Comparison of ENCODE assay signal across 25 mouse cellular contexts in the genomic region with DNA sequence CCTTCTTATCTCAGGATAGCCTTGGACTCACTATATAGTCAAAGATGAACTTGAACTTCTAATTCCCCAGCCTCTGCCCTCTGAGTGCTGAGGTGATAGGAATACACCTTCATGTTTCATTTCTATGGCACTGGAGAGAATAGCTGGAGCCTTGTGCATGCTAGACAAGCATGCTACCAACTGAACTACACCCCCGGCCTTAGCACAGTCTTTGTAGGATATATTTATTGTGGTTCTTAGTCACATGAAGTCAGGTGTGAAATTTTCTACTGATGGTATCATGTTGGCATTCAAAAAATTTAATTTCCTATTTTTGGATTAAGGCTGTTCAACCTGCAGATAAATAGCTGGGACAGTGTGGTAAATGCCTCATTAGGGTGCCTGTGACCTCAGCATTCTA. TPM values are rescaled to one million over a fixed set of nuclear protein-coding genes. Genes with fewer than 3 reads are reported as not detected.
DNase-seq lines count a peak whose midpoint lies in the region; ATAC-seq and TF ChIP-seq lines count a peak whose summit lies in the region.
"Had no signal": no experiment of that assay in that cellular context is flagged by ENCODE, and none has a peak within 500 bp of the region (broad histone marks: within the 10 kb centered on the region; RNA-seq: fewer than 3 reads in every experiment).

No protein-coding gene starts in this region.

- H3K27ac ChIP-seq in midbrain, embryonic 11.5 days (ENCODE audit: low read depth, low read length) = no peak overlapping the region
- H3K27ac ChIP-seq in midbrain, embryonic 16.5 days (ENCODE audit: low read length) = no peak overlapping the region

- 88% methylated on average over 1 of the region's 1 CpGs for WGBS in midbrain, embryonic 11.5 days
- WGBS in midbrain, embryonic 16.5 days = 90% methylated on average over 1 of the region's 1 CpGs

- H3K36me3 ChIP-seq in midbrain, embryonic 11.5 days (ENCODE audit: control insufficient read depth, insufficient read depth, low read length) = no peaks in the 10 kb centered on the region
- H3K36me3 ChIP-seq in midbrain, embryonic 16.5 days (ENCODE audit: control insufficient read depth, insufficient read depth, low read length) = no peaks in the 10 kb centered on the region
- H3K36me3 ChIP-seq: G1E had no signal

- no peak for ATAC-seq in midbrain, embryonic 11.5 days (ENCODE audit: low FRiP score)
- no peak for ATAC-seq in midbrain, embryonic 16.5 days
- peak; percentile 91 for ATAC-seq in Patski
- ATAC-seq: activated CD4-positive, CD25-positive, alpha-beta regulatory T cell, adult 4 months; CD4-positive, CD25-positive, alpha-beta regulatory T cell, adult 4 months had no signal

- H3K27me3 ChIP-seq in midbrain, embryonic 11.5 days (ENCODE audit: control insufficient read depth, insufficient read depth, low read length) = no peaks in the 10 kb centered on the region
- H3K27me3 ChIP-seq in midbrain, embryonic 16.5 days (ENCODE audit: control insufficient read depth, insufficient read depth, low read depth, low read length) = peaks cover 2% of the 10 kb centered on the region; the same call in 1 of the 2 replicates
- no peaks in the 10 kb centered on the region for H3K27me3 ChIP-seq in Patski
- H3K27me3 ChIP-seq: CH12.LX had no signal

- H3K4me1 ChIP-seq in midbrain, embryonic 11.5 days (ENCODE audit: control insufficient read depth, insufficient read depth, low read length) = no peaks in the 10 kb centered on the region
- H3K4me1 ChIP-seq in midbrain, embryonic 16.5 days (ENCODE audit: control insufficient read depth, insufficient read depth, low read length) = no peaks in the 10 kb centered on the region

- CTCF ChIA-PET in Patski (lab: Charles Lee) = no interaction called here

- POLR2A ChIA-PET in Patski (lab: Charles Lee) = no interaction called here

- peak; percentile 44 for DNase-seq in midbrain, embryonic 11.5 days (ENCODE audit: low spot score, missing footprints)
- DNase-seq in Muller cell, postnatal 12 days (ENCODE audit: inconsistent ontology term) = peak; percentile 36
- DNase-seq in Patski (ENCODE audit: low read depth, low spot score) = peak; percentile 37
- DNase-seq in kidney, postnatal 36 days = no peak
- no peak for DNase-seq in left cerebral cortex, postnatal 14 days (ENCODE audit: low spot score in 2 of 2)
- DNase-seq: adrenal gland, adult 2 months; adrenal gland, adult 8-10 months; adrenal gland, postnatal 10 days; adrenal gland, postnatal 14 days; adrenal gland, postnatal 25 days; adrenal gland, postnatal 36 days; B cell, adult 2 months; cerebellum, adult 11 months; cerebellum, adult 11-12 months; cerebellum, adult 18-20 months; cerebellum, adult 2 months; cerebellum, adult 8-10 months had no signal

- H3K9me3 ChIP-seq in midbrain, embryonic 11.5 days (ENCODE audit: control insufficient read depth, low read length) = no peaks in the 10 kb centered on the region
- H3K9me3 ChIP-seq in midbrain, embryonic 16.5 days (replicated peaks; ENCODE audit: control insufficient read depth, low read length, poor library complexity, severe bottlenecking) = no peaks in the 10 kb centered on the region

- no peak for TF ChIP-seq CTCF in Patski (IDR thresholded peaks at IDR 0.05)

- no peak overlapping the region for H3K4me3 ChIP-seq in midbrain, embryonic 11.5 days (ENCODE audit: low read depth, low read length)
- no peak overlapping the region for H3K4me3 ChIP-seq in midbrain, embryonic 16.5 days (ENCODE audit: low read depth, low read length)

- no peak overlapping the region for H3K4me2 ChIP-seq in midbrain, embryonic 11.5 days
- no peak overlapping the region for H3K4me2 ChIP-seq in midbrain, embryonic 16.5 days (ENCODE audit: low read length)

- in situ Hi-C loops in Patski (cut with MboI; ENCODE audit: low pct_unique_long_range_greater_than_20kb) = no loop called here

- H3K9ac ChIP-seq in midbrain, embryonic 11.5 days (ENCODE audit: low read length) = no peak overlapping the region
- H3K9ac ChIP-seq in midbrain, embryonic 16.5 days (ENCODE audit: low read depth, low read length) = no peak overlapping the region

- intact Hi-C loops in left cerebral cortex, postnatal 14 days (cut with DNase I) = no loop called here

RNA-seq across cellular contexts. Expression of a gene that starts 33.0 kb away (rescaled TPM):
- 0.10 and 0.15 TPM in 2 replicates for polyA plus RNA-seq in midbrain, embryonic 11.5 days (2014; fragmentation: Nextera tagmentation; extraction: Ambion mirVana)
- 0.10 and 0.13 TPM in 2 replicates for polyA plus RNA-seq in midbrain, embryonic 16.5 days (2015; fragmentation: Nextera tagmentation; extraction: Ambion mirVana)
- not detected for polyA plus RNA-seq in Patski (2021)
- under 1 TPM in 1 of 2 experiments, not detected in 1; 0.11 TPM for total RNA-seq in left cerebral cortex, postnatal 14 days (2021)
- total RNA-seq: adrenal gland, adult 18-20 months; adrenal gland, adult 8-10 months; adrenal gland, postnatal 10 days; adrenal gland, postnatal 14 days; adrenal gland, postnatal 25 days; adrenal gland, postnatal 36 days; CH12.LX; MEL had no signal
- polyA plus RNA-seq: activated CD4-positive, CD25-positive, alpha-beta regulatory T cell, adult 4 months; adrenal gland, adult 2 months; C2C12; CD4-positive, CD25-positive, alpha-beta regulatory T cell, adult 4 months; G1E had no signal

Comparison
In these comparisons a context has a peak if more than half of its experiments do, and no peak if none do; other contexts are left out.
1. DNase-seq: peak in midbrain, embryonic 11.5 days (single experiment), Muller cell, postnatal 12 days (single experiment) and Patski (single experiment); none in kidney, postnatal 36 days (0 of 2) and left cerebral cortex, postnatal 14 days (0 of 2).